Mouse (Mus musculus): Measurements from ENCODE around the gene Pias4. TPM values are rescaled to one million over a fixed set of nuclear protein-coding genes. Genes with fewer than 3 reads are reported as not detected.
A peak's percentile ranks its signal among the peaks of the same experiment; 100 is the strongest.
"Not testable (repeated sequence)": the region's sequence is repeated elsewhere in the genome, so short reads cannot be mapped to it uniquely, and the experiment has no call there.

Pias4 gene
- polyA plus RNA-seq, 1 experiment: 25.7 TPM

DNA sequence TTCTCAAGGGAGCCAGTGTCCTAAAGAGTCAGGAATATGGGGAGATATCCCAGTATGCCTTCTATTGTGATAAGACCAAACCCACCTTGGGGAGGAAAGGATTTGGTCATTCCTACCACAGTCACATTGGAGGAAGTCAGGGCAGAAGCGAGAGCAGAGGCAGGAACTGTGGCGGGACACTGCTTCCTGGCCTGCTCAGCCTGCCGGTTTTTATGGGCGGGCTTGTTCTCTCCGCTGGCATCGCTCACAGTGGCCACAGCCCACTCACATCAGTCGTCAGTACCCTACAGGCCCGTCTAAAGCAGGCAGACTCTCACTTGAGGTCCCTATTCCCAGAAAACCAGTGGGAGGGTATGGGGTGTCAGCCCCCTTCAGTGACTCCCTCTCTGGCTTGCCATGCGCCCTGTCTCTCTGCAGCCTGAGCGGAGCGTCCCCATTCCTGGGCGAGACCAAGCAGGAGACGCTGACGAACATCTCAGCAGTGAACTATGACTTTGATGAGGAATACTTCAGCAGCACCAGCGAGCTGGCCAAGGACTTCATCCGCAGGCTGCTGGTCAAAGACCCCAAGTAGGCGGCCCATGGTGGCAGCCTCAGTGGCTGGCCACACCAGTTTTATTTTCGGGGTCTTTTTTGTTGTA is 23.7 kb upstream of the Pias4 start:
- no peak for DNase-seq (ENCODE audit: extremely low spot score in 1 of 2, low spot score in 1 of 2)

DNA sequence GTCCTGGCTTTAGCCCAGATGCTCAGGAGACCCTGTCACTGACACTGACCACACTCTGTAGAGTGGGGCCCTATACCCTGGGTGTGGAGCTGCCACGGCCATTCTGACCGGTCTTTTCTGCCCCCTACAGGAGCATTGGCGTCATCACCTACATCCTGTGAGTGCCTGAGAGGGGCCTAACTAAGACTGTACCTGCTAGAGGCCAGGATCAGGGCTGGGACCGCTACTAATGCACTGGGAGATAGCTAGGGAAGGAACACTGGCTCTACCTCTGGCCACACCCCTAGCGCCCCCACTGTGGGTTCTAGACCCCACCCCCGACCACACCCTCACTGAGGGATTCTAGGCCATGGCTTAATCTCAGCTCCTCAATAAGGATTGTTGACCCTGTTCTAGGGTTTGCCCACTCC is 23.2 kb upstream of the Pias4 start:
- DNase-seq (ENCODE audit: extremely low spot score in 1 of 2, low spot score in 1 of 2): no peak

DNA sequence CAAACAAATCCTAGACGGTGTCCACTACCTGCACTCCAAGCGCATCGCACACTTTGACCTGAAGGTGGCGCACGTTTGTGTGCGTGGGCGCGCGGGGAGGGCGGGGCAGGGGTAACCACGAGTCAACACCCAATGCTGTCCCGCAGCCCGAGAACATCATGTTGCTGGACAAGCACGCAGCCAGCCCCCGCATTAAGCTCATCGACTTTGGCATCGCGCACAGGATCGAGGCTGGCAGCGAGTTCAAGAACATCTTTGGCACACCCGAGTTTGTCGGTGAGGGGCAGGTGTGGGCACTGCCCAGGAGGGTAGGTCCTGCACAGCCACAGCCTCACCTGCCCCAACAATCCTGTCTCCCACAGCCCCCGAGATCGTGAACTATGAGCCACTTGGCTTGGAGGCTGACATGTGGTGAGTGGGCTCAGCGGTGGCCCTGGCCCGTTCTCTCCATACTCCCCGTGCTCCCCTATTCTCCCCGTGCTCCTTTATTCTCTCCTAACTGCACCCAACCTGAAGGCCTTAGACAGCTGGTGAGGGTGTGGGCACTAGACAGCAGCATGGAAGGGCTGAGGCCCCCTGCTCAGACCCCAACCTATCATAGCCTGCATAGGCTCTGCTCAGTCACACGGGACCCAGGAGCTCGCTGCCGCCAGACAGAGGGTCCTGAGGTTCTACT is 22.7 kb upstream of the Pias4 start:
- DNase-seq (ENCODE audit: extremely low spot score in 1 of 2, low spot score in 1 of 2): no peak

DNA sequence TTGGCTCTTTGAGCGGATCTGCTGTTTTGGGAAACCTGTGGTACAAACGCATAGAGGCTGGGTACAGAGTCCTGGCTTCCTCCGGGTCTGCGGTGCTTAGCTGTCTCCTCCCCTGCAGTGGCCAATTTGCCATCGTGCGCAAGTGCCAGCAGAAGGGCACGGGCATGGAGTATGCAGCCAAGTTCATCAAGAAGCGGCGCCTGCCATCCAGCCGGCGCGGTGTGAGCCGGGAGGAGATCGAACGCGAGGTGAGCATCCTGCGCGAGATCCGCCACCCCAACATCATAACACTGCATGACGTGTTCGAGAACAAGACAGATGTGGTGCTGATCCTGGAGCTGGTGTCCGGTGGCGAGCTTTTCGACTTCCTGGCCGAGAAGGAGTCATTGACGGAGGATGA is 22.1 kb upstream of the Pias4 start:
- DNase-seq (ENCODE audit: extremely low spot score in 1 of 2, low spot score in 1 of 2): no peak

DNA sequence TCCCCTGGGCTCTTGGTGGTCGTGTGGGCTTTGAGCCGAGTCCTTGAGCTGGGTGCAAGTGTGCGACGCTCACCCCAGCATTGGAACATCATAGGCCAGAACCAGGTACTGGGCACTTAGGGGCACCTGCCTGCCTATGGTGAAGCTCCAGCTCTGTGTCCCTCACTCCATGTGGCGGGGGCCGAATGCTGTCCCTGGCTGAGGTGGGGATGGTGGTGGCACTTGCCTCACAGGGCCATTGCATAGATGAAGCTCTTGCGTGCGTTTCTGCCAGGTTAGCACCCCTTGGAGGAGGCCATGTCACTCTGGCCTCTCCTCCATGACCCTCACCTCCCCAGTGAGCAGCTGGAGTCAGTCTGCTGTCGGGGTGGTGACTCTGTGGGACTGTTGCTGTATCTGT is 19.4 kb upstream of the Pias4 start:
- DNase-seq (ENCODE audit: extremely low spot score in 1 of 2, low spot score in 1 of 2): no peak

DNA sequence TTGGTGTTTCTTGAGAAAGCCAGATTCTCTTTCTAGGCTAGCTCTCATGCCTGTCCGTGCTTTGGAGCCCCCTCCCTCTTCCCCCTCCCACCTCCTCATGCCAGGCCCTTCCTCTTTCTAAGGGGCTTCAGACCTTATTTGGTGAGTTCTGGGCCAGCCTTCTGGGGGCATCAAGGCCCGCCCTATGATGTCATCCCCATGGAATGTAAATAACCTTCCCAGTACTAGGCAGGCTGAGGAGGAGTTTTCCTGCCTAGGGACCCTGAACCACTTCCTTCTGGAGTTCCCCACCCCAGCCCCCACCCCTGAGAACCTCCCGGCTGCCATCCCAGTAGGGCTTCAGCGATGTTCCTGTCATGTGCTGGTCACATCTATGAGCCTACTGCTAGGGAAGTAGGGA is 17.0 kb upstream of the Pias4 start:
- no peak for DNase-seq (ENCODE audit: extremely low spot score in 1 of 2, low spot score in 1 of 2)

DNA sequence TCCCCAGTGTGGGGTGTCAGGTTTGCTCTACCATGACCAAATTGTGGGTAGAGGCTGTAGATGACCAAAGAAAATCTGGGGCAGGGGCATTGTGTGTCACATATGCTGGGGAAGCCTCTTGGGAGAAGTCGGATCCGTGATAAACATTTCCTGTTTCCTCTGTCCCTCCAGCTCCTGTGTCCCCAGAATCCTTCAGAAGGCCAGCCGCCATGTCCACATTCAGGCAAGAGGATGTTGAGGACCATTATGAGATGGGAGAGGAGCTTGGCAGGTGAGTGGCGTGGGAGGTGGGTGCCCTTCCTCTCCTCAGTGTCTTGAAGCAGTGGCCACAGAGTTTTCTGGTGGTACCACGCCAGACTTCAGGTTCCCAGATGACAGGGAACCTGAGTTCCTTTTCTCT is 16.1 kb upstream of the Pias4 start, which contains the start of gene 4930442H23Rik:
Gene 4930442H23Rik (minus strand): TSS at position 45 of the 400 bp plus-strand sequence.
- DNase-seq (ENCODE audit: extremely low spot score in 1 of 2, low spot score in 1 of 2): no peak

DNA sequence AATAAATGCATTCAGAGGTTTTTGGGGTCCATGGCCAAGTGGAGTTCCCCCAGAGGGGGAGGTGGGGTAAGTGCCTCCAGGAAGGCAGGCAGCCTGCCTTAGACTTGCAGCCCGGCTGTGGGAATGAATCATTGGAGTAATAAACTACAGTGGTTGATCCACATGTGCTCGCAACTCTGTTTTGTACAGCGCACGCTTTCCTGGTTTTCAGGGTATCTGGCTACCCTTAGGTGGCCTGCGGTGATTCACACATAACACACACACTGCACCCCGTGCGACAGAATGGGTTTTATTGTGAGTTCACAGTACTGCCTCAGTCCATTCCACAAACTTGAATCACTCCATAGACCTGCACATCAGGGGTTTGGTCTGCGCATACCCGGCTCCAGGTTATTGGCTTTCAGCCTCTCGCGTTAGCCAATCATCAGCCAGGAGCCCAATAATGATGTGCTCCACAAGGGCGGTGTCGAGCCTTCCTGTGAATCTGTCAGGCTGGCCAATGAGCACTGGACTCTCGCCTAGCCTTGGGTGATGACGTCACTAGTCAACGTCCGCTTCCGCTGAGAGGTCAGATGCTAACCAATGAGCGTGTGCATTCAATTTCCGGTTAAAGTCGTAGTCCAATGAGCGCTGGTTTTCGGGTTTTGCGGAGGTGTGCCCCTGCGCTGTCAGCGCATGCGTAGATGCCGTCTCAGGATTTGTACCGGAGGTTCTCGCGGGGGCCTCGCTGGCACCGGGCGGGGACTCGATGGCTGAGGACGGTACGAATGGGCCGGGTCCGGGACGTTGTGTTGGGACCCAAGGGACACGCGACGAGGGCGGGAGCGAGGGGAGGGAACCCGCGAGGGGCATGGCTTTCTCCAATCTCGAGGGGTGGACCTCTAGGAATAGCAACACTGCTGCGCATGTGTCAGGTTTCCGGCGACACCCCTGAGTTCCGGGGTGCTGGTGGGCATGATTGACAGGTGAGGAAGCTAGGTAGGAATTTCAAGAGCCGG is 14.9 kb upstream of the Pias4 start, which contains the start of gene Dapk3:
Gene Dapk3 (plus strand): TSS at position 670 of the 998 bp plus-strand sequence.
- DNase-seq (ENCODE audit: extremely low spot score in 1 of 2, low spot score in 1 of 2): peak; percentile 99

DNA sequence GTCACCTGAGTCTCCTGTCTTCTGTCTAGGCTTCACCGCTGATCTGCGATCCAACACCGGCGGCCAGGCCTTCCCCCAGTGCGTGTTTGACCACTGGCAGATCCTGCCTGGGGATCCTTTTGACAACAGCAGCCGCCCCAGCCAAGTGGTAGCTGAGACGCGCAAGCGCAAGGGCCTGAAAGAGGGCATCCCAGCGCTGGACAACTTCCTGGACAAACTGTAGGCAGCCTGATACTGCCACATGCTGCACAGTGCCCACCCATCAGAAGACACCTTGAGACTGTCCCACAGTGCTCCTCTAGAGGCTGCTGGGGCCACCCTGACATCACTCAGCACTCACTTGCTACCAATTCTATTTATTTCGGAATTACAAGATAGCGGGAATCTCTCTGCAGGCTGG is 14.1 kb upstream of the Pias4 start:
- not testable (repeated sequence) for DNase-seq (ENCODE audit: extremely low spot score in 1 of 2, low spot score in 1 of 2)

DNA sequence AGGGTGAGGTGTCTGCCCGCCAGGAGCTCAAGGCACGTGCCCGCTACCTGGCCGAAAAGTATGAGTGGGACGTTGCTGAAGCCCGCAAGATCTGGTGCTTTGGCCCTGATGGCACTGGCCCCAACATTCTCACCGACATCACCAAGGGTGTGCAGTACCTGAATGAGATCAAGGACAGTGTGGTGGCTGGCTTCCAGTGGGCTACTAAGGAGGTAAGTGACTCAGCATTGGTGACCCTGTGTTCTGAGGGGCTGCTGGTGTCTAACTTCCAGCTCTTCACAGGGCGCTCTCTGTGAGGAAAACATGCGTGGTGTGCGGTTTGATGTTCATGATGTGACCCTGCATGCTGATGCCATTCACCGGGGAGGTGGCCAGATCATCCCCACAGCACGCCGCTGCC is 13.2 kb upstream of the Pias4 start:
- no peak for DNase-seq (ENCODE audit: extremely low spot score in 1 of 2, low spot score in 1 of 2)

DNA sequence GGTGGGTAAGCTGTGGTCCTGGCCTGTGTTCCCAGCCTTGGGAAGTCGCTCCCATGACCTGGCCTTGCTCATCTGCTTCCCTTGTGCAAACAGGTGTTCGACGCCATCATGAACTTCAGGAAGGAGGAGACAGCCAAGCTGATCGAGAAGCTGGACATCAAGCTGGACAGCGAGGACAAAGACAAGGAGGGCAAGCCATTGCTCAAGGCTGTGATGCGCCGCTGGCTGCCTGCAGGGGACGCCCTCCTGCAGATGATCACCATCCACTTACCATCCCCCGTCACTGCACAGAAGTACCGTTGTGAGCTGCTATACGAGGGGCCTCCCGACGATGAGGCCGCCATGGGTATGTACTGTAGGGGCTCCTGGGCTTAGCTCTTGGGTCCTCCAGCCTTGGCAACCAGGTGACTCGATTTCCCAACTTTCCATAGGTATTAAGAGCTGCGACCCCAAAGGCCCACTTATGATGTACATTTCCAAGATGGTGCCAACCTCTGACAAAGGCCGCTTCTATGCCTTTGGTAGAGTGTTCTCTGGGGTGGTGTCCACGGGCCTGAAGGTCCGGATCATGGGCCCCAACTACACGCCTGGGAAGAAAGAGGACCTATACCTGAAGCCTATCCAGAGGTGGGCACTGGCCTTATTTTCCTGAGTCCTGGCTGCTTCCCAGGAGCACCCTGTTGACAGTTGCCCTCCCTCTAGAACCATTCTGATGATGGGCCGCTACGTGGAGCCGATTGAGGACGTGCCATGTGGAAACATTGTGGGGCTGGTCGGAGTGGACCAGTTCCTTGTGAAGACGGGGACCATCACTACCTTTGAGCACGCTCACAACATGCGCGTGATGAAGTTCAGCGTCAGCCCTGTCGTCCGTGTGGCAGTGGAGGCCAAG is 12.0 kb upstream of the Pias4 start:
- DNase-seq (ENCODE audit: extremely low spot score in 1 of 2, low spot score in 1 of 2): no peak

DNA sequence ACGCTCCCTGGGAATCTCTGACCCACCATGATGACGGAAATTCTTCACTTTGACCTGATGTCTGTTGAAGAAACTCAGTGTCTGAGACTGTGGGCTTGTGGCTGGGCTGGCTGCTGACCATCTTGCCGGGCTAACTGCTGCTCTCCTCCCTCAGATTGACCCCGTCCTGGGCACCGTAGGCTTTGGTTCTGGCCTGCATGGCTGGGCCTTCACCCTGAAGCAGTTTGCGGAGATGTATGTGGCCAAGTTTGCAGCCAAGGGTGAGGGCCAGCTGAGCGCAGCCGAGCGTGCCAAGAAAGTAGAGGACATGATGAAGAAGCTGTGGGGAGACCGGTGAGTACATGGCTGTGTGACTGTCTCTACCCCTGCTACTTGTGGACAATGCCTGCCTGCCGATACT is 11.2 kb upstream of the Pias4 start:
- no peak for DNase-seq (ENCODE audit: extremely low spot score in 1 of 2, low spot score in 1 of 2)

DNA sequence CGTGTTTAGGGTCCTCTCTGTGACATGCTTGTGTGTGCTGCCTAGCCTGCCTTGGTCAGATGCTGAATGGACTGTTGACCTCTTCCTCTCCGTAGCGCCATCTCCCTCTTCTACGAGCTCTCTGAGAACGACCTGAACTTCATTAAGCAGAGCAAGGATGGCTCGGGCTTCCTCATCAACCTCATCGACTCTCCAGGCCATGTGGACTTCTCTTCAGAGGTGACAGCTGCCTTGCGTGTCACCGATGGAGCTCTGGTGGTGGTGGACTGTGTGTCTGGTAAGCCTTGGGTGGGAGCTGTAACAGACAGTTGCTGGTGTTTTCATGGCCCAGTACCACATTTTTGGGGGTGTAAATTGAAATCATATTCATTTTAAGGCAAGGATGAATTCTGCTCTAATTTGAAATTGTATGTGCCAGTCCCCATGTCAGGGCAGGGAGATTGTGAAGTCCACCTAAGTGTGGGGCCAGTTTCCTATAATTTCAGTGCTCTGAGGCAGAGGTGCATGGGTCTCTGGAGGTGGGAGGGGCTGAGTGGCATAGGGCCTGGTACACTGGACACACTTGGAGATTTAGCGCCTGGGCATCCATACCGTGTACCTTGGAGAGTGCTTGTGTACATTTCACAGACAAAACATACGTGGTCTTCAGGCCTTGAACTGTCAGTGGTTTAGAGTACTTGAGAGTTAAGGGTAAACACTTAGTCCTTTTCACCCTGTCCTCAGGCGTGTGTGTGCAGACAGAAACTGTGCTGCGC is 10.4 kb upstream of the Pias4 start:
- no peak for DNase-seq (ENCODE audit: extremely low spot score in 1 of 2, low spot score in 1 of 2)

DNA sequence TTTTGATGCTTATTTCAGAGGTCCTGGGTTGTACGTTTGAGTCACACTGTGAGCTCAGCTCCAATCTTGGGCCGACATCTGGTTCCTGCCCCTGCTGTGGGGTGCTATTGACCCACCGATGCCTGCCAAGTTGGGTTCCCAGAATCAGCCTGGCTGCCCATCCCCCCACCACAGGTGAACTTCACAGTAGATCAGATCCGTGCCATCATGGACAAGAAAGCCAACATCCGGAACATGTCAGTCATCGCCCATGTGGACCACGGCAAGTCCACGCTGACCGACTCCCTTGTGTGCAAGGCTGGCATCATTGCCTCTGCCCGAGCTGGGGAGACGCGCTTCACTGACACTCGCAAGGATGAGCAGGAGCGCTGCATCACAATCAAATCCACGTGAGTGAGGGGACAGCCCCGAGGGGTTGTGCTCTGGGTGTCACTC is 9.8 kb upstream of the Pias4 start:
- no peak for DNase-seq (ENCODE audit: extremely low spot score in 1 of 2, low spot score in 1 of 2)

DNA sequence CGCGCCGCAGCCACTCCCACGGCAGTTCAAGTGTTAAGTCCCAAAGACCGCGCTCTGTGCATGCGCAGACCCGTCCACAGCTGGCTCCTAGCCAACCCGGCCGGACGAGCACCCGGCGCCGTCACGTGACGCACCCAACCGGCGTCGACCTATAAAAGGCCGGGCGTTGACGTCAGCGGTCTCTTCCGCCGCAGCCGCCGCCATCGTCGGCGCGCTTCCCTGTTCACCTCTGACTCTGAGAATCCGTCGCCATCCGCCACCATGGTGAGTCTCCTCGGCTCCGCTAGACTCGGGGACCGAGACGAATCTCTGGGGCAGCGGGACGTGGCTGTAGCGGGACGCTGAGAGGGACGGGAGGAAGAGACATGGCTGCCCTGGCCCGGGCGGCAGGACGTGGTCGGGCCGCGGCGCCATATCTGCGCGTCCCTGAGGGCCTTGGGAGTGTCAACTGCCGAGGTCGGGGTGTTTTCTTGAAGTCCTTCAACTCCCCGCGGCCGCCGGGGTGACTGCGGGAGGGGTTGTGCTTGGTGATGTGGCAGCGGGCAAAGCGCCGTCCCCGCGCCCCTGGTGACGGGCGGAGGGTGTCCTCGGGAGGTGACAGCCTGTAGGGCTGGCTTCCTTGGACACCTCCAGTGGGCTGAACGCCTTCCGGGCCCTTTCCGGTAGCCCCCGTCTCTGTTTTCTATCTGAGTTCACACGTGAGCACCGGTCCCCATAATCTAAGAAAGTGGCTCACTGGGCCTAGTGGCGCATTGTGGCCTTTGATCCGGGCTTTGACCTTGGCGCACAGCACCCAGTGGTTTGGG is 8.9 kb upstream of the Pias4 start, which contains the start of gene Eef2:
Gene Eef2 (plus strand): TSS at position 166 of the 806 bp plus-strand sequence.
- peak; percentile 92 to 99 for DNase-seq (ENCODE audit: extremely low spot score in 1 of 2, low spot score in 1 of 2)

DNA sequence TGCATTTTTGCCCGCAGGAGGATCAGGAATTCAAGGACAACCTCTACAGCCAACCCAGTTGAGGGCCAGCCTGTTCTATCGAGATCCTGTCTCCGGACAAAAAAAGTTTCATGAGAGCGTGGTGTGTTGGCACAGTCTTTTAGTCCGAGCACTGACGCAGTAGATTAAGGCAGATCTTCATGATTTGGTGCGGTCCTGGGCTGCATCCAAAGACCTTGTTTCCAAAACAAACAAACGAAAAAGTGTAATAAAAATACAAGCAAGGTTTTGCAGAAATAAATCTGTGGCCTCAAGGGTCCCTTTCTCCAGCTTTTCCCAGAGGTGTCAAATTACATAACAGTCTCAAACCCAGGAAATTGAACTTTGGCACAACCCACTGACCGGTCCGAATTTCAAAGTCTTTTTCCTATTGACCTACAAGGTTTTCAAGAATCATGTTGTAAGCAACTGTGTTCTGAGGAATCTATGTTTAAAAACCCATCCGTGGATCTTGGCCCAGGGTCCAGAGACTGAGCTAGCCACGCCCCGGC is 8.3 kb upstream of the Pias4 start:
- DNase-seq (ENCODE audit: extremely low spot score in 1 of 2, low spot score in 1 of 2): no peak

DNA sequence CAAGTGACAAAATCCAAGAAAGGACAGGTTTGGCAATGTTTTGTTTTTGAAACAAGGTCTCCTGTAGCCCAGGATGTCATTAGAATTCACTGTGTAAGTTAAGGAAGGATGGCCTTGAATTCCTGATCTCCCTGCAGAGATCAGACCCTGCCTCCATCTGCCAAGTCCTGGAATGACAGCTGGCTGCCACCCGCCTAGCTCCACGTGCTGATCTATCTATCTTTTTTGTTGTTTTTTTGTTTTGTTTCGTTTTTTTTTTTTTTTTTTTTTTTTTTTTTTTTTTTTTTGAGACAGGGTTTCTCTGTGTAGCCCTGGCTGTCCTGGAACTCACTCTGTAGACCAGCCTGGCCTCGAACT is 7.6 kb upstream of the Pias4 start:
- not testable (repeated sequence) for DNase-seq (ENCODE audit: extremely low spot score in 1 of 2, low spot score in 1 of 2)

DNA sequence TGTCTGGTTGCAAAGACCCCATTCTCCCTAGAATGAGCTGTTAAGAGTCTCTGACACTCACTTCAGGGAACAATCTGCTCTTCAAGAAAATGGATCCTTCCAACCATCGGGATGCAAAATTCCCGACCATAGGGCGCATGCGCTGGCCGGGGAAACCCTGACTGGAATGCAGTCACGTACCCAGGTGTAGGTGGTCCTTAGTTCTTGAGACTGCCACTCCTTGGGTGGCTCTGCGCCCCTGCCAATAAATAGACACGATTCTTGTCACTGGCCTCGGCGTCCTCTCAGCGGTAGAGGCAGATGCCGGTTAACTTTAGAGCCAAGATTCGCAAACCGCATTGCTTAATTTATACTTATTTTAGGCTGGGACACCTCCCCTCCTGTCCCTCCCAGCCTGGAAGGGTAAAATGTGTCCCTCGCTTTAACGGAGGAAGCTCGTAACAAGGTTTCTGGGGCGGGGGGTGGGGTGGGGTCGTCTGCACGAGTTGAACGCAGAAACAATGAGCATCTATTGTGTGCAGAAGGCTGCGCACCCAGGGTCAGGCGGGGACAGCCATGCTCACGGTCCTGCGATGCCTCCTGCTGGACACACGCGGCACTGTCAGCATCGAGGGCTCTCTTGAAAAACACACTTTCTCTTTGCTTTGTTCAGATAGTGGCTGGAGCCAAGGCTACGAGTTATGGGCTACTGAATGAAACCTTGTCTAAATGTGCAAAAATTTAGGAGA is 7.1 kb upstream of the Pias4 start:
- DNase-seq (ENCODE audit: extremely low spot score in 1 of 2, low spot score in 1 of 2): peak; percentile 65 to 95
